Mouse (Mus musculus): ENCODE measurements around the gene Fbxw21. TPM values are rescaled to one million over a fixed set of nuclear protein-coding genes. Genes with fewer than 3 reads are reported as not detected.

Fbxw21 gene
- total and polyA plus RNA-seq, 3 experiments, result 0.11 TPM; not detected in 2

DNA sequence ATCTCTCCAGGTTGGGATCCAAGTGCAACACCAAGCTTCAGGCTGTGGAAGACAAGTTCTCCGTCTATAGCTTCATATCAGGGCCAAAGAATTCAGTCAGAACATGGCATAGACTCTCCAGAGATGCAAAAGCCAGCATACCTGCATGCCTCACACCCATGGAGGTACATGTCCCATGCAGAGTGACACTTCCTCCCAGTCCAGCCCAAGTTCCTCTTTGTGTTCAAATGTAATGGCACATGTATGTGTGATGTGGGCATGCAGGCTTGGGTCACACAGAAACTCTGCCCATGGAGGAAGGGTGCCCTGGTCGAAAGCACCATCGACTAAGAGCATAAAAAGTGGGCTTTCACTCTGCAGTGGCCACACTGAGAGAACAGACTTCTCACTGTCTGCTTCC lies 37.7 kb downstream of the Fbxw21 start:
- H3K36me3 ChIP-seq (replicated peaks), result no peaks in the 10 kb centered on the region
- peaks cover 4% of the 10 kb centered on the region for H3K27me3 ChIP-seq (ENCODE audit: insufficient read depth, low read length)
- ATAC-seq (ENCODE audit: extremely low read depth, insufficient number of reproducible peaks, low FRiP score, poor library complexity, severe bottlenecking) (no peak), DNase-seq (ENCODE audit: low spot score) (no peak)
- TF ChIP-seq GATA1 (IDR thresholded peaks at IDR 0.05; ENCODE audit: borderline replicate concordance, low read length), result no peak
- TF ChIP-seq GATA2 (IDR thresholded peaks at IDR 0.05; ENCODE audit: borderline replicate concordance, low read depth, low read length), result no peak
- no peak for TF ChIP-seq TAL1 (conservative IDR thresholded peaks at IDR 0.05; ENCODE audit: low read depth, low read length)
- H3K4me3 ChIP-seq (ENCODE audit: low read depth, low read length), result no peak overlapping the region
- H3K4me1 ChIP-seq (ENCODE audit: insufficient read depth, low read depth, low read length), result no peaks in the 10 kb centered on the region
- no peaks in the 10 kb centered on the region for H3K9me3 ChIP-seq (replicated peaks)

DNA sequence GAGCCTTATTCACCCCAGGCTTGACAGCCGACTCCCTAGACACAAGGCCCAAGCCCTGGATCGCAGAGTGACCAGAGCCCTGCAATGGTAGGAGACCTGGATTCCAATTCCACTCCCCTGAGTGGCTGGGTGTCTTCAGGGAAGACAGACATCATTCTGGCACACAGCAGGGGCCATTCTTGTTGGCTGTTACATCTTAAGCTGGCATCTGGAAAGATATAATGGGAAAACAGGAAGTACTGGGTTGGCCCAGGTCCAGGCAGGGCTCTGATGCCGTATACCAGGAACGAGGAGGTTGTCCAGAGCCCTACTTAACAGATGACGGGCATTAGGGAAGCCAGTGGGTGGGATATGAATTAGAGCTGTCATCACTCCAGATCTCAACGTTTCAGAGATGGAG lies 38.6 kb downstream of the Fbxw21 start:
- DNase-seq (ENCODE audit: low spot score), result no peak
- TF ChIP-seq CTCF (IDR thresholded peaks at IDR 0.05; ENCODE audit: low read depth, low read length) (no peak), TAL1 (conservative IDR thresholded peaks at IDR 0.05; ENCODE audit: low read depth, low read length) (no peak), GATA2 (IDR thresholded peaks at IDR 0.05; ENCODE audit: borderline replicate concordance, low read depth, low read length) (no peak), GATA1 (IDR thresholded peaks at IDR 0.05; ENCODE audit: borderline replicate concordance, low read length) (no peak), POLR2AphosphoS5 (IDR thresholded peaks at IDR 0.05; ENCODE audit: insufficient replicate concordance, low read depth, low read length) (no peak)
- H3K4me3 ChIP-seq (ENCODE audit: low read depth, low read length), result no peak overlapping the region
- no peaks in the 10 kb centered on the region for H3K9me3 ChIP-seq (replicated peaks)
- ATAC-seq (ENCODE audit: extremely low read depth, insufficient number of reproducible peaks, low FRiP score, poor library complexity, severe bottlenecking), result no peak
- H3K4me1 ChIP-seq (ENCODE audit: insufficient read depth, low read depth, low read length), result no peaks in the 10 kb centered on the region
- peaks cover 4% of the 10 kb centered on the region for H3K27me3 ChIP-seq (ENCODE audit: insufficient read depth, low read length)
- H3K36me3 ChIP-seq (replicated peaks), result no peaks in the 10 kb centered on the region

DNA sequence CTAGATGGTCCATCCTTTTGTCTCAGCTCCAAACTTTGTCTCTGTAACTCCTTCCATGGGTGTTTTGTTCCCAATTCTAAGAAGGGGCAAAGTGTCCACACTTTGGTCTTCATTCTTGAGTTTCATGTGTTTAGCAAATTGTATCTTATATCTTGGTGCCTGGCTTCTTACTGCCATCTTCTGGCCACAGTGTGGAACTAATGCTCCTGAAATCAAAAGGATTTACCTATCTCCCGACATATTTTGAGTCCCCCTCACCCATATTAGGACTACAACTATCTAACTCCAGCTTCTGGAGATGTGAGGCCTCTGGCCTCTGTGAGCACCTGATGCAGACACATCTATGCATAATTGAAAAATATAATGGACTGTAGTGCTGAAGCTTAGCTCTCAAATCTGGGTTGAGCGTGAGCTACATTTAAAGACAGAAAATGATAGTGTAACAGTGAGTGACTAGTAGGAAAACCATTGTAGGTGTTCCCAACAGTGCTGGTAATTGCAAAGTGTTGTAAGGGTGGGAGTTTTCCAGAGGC lies 39.2 kb downstream of the Fbxw21 start:
- ATAC-seq (ENCODE audit: extremely low read depth, insufficient number of reproducible peaks, low FRiP score, poor library complexity, severe bottlenecking), result no peak
- H3K9me3 ChIP-seq (replicated peaks), result no peaks in the 10 kb centered on the region
- no peaks in the 10 kb centered on the region for H3K4me1 ChIP-seq (ENCODE audit: insufficient read depth, low read depth, low read length)
- DNase-seq (ENCODE audit: low spot score), result no peak
- H3K36me3 ChIP-seq (replicated peaks), result no peaks in the 10 kb centered on the region
- H3K27me3 ChIP-seq (ENCODE audit: insufficient read depth, low read length), result peaks cover 8% of the 10 kb centered on the region
- H3K4me3 ChIP-seq (ENCODE audit: low read depth, low read length), result no peak overlapping the region
- no peak for TF ChIP-seq CTCF (IDR thresholded peaks at IDR 0.05; ENCODE audit: low read depth, low read length)
- no peak for TF ChIP-seq TAL1 (conservative IDR thresholded peaks at IDR 0.05; ENCODE audit: low read depth, low read length)
- no peak for TF ChIP-seq POLR2AphosphoS5 (IDR thresholded peaks at IDR 0.05; ENCODE audit: insufficient replicate concordance, low read depth, low read length)
- no peak for TF ChIP-seq GATA1 (IDR thresholded peaks at IDR 0.05; ENCODE audit: borderline replicate concordance, low read length)
- no peak for TF ChIP-seq GATA2 (IDR thresholded peaks at IDR 0.05; ENCODE audit: borderline replicate concordance, low read depth, low read length)

DNA sequence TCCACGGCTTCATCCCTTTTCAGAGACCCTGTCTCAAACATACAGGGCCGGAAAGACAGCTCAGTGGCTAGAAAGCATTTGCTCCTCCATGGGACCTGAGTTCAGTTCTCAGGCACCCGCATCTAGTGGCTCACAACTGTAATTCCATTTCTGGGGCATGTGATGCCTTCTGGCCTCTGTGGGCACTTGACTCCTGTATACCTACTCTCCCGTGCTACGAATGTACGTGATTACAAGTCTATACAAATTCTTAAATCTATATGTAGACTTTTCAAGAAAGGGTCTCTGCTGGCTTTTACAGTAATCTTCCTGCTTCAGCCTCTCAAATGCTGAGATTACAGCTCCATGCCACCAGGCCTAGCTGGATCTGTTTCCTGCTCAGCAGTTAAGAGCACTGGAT lies 40.9 kb downstream of the Fbxw21 start:
- TF ChIP-seq TAL1 (conservative IDR thresholded peaks at IDR 0.05; ENCODE audit: low read depth, low read length) (no peak), GATA1 (IDR thresholded peaks at IDR 0.05; ENCODE audit: borderline replicate concordance, low read length) (no peak)

DNA sequence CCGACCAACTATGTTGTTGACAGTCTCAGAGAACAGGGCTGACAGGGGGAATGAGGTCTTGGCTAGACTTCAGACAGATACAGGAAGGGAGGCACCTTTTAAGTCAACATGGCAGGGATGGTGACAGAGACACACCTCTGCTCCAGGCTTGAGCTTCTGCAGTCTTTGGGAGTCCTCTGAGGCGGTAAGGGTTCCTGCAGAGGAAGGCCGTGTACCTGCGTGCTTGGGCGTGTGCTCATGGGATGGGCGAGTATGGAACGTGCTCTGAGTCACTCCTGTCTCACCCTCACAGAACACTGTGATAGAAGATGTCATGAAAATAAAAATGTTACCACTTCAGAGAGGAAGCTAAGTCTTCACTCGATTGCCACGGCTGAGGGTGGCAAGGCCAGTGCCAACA lies 42.3 kb downstream of the Fbxw21 start:
- Histone ChIP-seq H3K27me3 (ENCODE audit: insufficient read depth, low read length) (peaks cover 11% of the 10 kb centered on the region), H3K9me3 (replicated peaks) (no peaks in the 10 kb centered on the region), H3K4me3 (ENCODE audit: low read depth, low read length) (no peak overlapping the region), H3K4me1 (ENCODE audit: insufficient read depth, low read depth, low read length) (no peaks in the 10 kb centered on the region), H3K36me3 (replicated peaks) (no peaks in the 10 kb centered on the region)
- no peak for DNase-seq (ENCODE audit: low spot score)
- no peak for TF ChIP-seq CTCF (IDR thresholded peaks at IDR 0.05; ENCODE audit: low read depth, low read length)
- TF ChIP-seq GATA1 (IDR thresholded peaks at IDR 0.05; ENCODE audit: borderline replicate concordance, low read length), result no peak
- TF ChIP-seq TAL1 (conservative IDR thresholded peaks at IDR 0.05; ENCODE audit: low read depth, low read length), result no peak
- no peak for TF ChIP-seq GATA2 (IDR thresholded peaks at IDR 0.05; ENCODE audit: borderline replicate concordance, low read depth, low read length)
- no peak for TF ChIP-seq POLR2AphosphoS5 (IDR thresholded peaks at IDR 0.05; ENCODE audit: insufficient replicate concordance, low read depth, low read length)
- ATAC-seq (ENCODE audit: extremely low read depth, insufficient number of reproducible peaks, low FRiP score, poor library complexity, severe bottlenecking), result no peak

More for the DNA sequence above, 40.9 kb downstream of the Fbxw21 start:
- H3K36me3 ChIP-seq (replicated peaks), result no peaks in the 10 kb centered on the region
- peaks cover 11% of the 10 kb centered on the region for H3K27me3 ChIP-seq (ENCODE audit: insufficient read depth, low read length)
- no peaks in the 10 kb centered on the region for H3K9me3 ChIP-seq (replicated peaks)
- ATAC-seq (ENCODE audit: extremely low read depth, insufficient number of reproducible peaks, low FRiP score, poor library complexity, severe bottlenecking) (no peak), DNase-seq (ENCODE audit: low spot score) (no peak)
- H3K4me3 ChIP-seq (ENCODE audit: low read depth, low read length), result no peak overlapping the region
- H3K4me1 ChIP-seq (ENCODE audit: insufficient read depth, low read depth, low read length), result no peaks in the 10 kb centered on the region

DNA sequence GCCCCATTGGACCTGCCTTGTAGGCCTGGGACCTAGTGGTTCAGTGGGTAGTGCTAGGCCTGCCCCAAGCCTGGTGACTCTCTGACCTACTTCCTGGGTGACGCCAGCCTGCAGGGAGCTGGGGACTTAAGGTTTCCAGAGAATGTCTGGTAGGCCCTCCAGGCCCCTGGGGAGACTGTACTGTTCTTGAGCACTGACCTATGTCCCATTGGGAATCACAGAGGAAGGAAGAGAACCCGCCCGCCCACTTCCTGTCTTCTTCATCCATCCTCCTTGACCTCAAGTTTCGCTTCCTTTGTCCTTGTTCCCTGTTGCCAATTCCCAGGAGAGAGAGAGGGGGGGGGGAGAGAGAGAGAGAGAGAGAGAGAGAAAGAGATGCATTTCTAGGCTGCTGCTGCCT lies 43.7 kb downstream of the Fbxw21 start:
- Histone ChIP-seq H3K9me3 (replicated peaks) (no peaks in the 10 kb centered on the region), H3K36me3 (replicated peaks) (no peaks in the 10 kb centered on the region), H3K4me1 (ENCODE audit: insufficient read depth, low read depth, low read length) (no peaks in the 10 kb centered on the region), H3K27me3 (ENCODE audit: insufficient read depth, low read length) (peaks cover 18% of the 10 kb centered on the region), H3K4me3 (ENCODE audit: low read depth, low read length) (no peak overlapping the region)
- no peak for TF ChIP-seq TAL1 (conservative IDR thresholded peaks at IDR 0.05; ENCODE audit: low read depth, low read length)
- TF ChIP-seq CTCF (IDR thresholded peaks at IDR 0.05; ENCODE audit: low read depth, low read length), result no peak
- no peak for TF ChIP-seq POLR2AphosphoS5 (IDR thresholded peaks at IDR 0.05; ENCODE audit: insufficient replicate concordance, low read depth, low read length)
- TF ChIP-seq GATA1 (IDR thresholded peaks at IDR 0.05; ENCODE audit: borderline replicate concordance, low read length), result no peak
- no peak for TF ChIP-seq GATA2 (IDR thresholded peaks at IDR 0.05; ENCODE audit: borderline replicate concordance, low read depth, low read length)
- ATAC-seq (ENCODE audit: extremely low read depth, insufficient number of reproducible peaks, low FRiP score, poor library complexity, severe bottlenecking) (no peak), DNase-seq (ENCODE audit: low spot score) (no peak)

DNA sequence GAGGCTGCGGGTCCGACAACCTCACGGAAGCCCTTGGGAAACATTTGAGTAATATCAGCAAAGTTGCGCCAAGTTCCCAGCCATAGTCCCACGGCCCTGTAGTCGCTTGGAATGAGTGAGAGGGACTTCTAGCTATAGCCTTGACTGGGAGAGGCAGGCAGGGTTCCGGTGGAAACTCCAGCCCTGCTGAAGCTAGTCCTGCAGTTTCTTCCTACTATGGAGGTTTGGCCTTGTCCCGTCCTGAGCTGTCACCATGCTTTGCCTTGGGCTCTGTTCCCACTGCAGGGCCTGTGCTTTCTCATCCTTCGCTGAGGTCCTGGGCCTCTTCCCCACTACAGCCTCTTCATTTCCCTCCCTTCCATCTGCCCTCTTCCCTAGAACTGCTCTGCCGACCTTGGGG lies 45.6 kb downstream of the Fbxw21 start:
- peaks cover 37% of the 10 kb centered on the region for H3K27me3 ChIP-seq (ENCODE audit: insufficient read depth, low read length)
- no peaks in the 10 kb centered on the region for H3K4me1 ChIP-seq (ENCODE audit: insufficient read depth, low read depth, low read length)
- TF ChIP-seq GATA1 (IDR thresholded peaks at IDR 0.05; ENCODE audit: borderline replicate concordance, low read length) (no peak), TAL1 (conservative IDR thresholded peaks at IDR 0.05; ENCODE audit: low read depth, low read length) (no peak), GATA2 (IDR thresholded peaks at IDR 0.05; ENCODE audit: borderline replicate concordance, low read depth, low read length) (no peak), CTCF (IDR thresholded peaks at IDR 0.05; ENCODE audit: low read depth, low read length) (no peak), POLR2AphosphoS5 (IDR thresholded peaks at IDR 0.05; ENCODE audit: insufficient replicate concordance, low read depth, low read length) (no peak)
- no peak for DNase-seq (ENCODE audit: low spot score)
- no peak overlapping the region for H3K4me3 ChIP-seq (ENCODE audit: low read depth, low read length)
- H3K9me3 ChIP-seq (replicated peaks), result no peaks in the 10 kb centered on the region
- H3K36me3 ChIP-seq (replicated peaks), result no peaks in the 10 kb centered on the region
- no peak for ATAC-seq (ENCODE audit: extremely low read depth, insufficient number of reproducible peaks, low FRiP score, poor library complexity, severe bottlenecking)

All from G1E (cell line).